Mouse (Mus musculus) thymus, postnatal 4 days (tissue): ENCODE measurements at regions not wholly inside any gene's neighbourhood (a gene's known extent, or its start where the extent isn't known, plus 50 kb on each side); places are given as distances from the start of the nearest gene placed in this dataset.

Experiments used
- DNase-seq: peaks from one replicate; pipeline ENCODE4 v3.0.0; 2021

GRCm38 (mm10) chr11:113032487-113033228 lies 250.6 kb downstream of the Sox9 start:
- DNase-seq: no peak

- DNase-seq: no peak
These were observed 252.9 kb downstream of the Sox9 start for GRCm38 (mm10) chr11:113034911-113035310.

GRCm38 (mm10) chr11:113037736-113038135 lies 255.7 kb downstream of the Sox9 start:
- DNase-seq: no peak

- DNase-seq: no peak
These were observed 260.7 kb downstream of the Sox9 start for GRCm38 (mm10) chr11:113042710-113043109.

GRCm38 (mm10) chr11:113046200-113047051 lies 264.4 kb downstream of the Sox9 start:
- DNase-seq: no peak

GRCm38 (mm10) chr11:113048158-113048557 lies 266.1 kb downstream of the Sox9 start:
- no peak for DNase-seq

GRCm38 (mm10) chr11:113049593-113049992 lies 267.6 kb downstream of the Sox9 start:
- DNase-seq: no peak

- no peak for DNase-seq
These were observed 270.5 kb downstream of the Sox9 start for GRCm38 (mm10) chr11:113052536-113052935.

GRCm38 (mm10) chr11:113056042-113056632 lies 274.1 kb downstream of the Sox9 start:
- DNase-seq: no peak

- no peak for DNase-seq
These were observed 274.8 kb downstream of the Sox9 start for GRCm38 (mm10) chr11:113056824-113057223.

- DNase-seq: no peak
These were observed 288.3 kb downstream of the Sox9 start for GRCm38 (mm10) chr11:113070365-113070764.

GRCm38 (mm10) chr11:113071942-113072341 lies 289.9 kb downstream of the Sox9 start:
- no peak for DNase-seq

- DNase-seq: no peak
These were observed 292.3 kb downstream of the Sox9 start for GRCm38 (mm10) chr11:113074328-113074727.

- DNase-seq: no peak
These were observed 294.3 kb downstream of the Sox9 start for GRCm38 (mm10) chr11:113076371-113076770.

GRCm38 (mm10) chr11:113080311-113080710 lies 298.3 kb downstream of the Sox9 start:
- no peak for DNase-seq

GRCm38 (mm10) chr11:113084442-113084841 lies 302.4 kb downstream of the Sox9 start:
- DNase-seq: no peak

GRCm38 (mm10) chr11:113085556-113085955 lies 303.5 kb downstream of the Sox9 start:
- no peak for DNase-seq

- no peak for DNase-seq
These were observed 305.1 kb downstream of the Sox9 start for GRCm38 (mm10) chr11:113087084-113087483.

GRCm38 (mm10) chr11:113089637-113090351 lies 307.8 kb downstream of the Sox9 start:
- no peak for DNase-seq

- DNase-seq: no peak
These were observed 310.0 kb downstream of the Sox9 start for GRCm38 (mm10) chr11:113091901-113092568.

- DNase-seq: no peak
These were observed 311.9 kb downstream of the Sox9 start for GRCm38 (mm10) chr11:113093895-113094445.

- DNase-seq: no peak
These were observed 313.6 kb downstream of the Sox9 start for GRCm38 (mm10) chr11:113095625-113096024.
